Mouse (Mus musculus) CD4-positive, CD25-positive, alpha-beta regulatory T cell, adult 2 months (primary cell): ENCODE measurements around the gene Mrps22.

ENCODE experiments used
- DNase-seq: peaks from one replicate; pipeline ENCODE4 v3.0.0-alpha.2; 2012; ENCODE audit warnings: low read depth, low spot score

Gene Mrps22

DNA sequence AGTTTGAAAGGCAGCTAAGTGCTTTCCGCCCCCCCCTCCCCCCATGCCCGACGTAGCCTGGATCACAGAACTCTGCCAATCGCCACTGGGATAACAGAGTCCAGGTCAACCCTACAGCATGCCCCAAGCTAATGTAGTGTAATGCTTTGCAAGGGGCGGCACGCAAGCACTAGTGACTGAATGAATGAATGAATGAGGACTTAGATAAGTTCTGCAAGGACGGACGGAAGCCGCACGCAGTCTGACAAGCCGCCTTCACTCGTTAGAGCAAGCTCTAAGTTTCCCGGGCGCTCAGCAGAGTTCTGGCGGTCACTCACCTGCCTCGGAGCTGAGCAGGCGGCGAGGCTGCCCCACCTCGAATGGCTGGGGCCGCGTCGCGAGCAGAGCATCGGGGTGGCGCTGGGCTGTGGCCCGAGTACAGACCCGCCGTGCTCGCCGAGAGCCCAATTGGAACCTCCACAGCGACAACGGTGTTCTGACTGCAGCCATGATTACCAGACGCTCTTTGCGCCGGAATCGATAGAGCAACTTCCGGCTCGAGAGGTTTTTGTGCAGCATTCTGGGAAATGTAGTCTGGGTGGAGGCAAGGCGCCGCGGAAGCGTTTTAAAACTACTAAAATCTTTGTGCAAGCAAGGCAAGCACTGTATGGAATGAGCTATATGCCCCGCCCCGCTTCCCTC, at the start of gene Mrps22:
Gene Mrps22, minus strand, starts transcription at position 505 of the 681 bp plus-strand sequence.
- DNase-seq, result peak; percentile 91

GRCm38 (mm10) chr9:98650547-98650946, 49.1 kb upstream of the Mrps22 start:
- DNase-seq, result no peak

DNA sequence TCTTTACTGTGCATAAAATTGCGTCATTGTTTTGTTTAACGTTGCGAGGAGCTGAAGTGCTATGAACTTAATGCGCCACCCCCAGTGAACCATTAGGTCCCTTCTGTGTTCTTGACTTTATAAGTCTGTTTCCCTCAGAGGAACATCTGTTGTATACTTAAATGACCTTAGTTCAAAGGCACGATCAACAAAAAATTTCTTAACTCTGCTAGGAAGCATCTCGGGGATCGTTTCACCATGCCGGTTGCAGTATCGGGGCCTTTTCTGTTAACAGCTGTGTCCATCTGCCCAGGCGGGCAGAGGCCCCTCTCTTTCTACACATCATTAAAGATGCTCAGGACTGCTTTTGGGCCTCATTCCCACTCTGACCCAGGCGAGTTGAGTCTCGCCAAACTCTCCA, 46.0 kb upstream of the Mrps22 start:
- no peak for DNase-seq

- peak; percentile 21 for DNase-seq
Measured at GRCm38 (mm10) chr9:98645750-98646149, 44.3 kb upstream of the Mrps22 start.

DNA sequence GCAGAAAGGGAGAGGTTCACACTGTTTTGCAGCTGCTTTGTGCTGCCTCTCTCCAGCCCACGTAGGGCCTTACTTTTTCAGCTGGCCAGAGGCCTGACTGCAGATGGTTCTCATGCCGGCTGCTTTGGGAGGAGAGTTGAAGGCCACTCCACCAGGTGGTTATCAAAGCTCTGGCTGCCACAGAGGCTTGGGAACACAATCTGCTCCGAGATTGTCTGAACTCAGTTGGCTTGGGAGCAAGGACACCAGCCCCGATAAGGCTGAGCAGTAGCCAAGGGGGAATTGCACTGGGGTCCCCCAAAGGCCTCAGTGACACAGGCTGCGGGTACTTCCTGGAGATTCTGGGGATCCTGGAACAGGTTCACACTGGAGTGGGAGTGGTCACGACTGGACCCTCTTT, 40.7 kb upstream of the Mrps22 start:
- DNase-seq, result no peak

GRCm38 (mm10) chr9:98633287-98634162, 32.1 kb upstream of the Mrps22 start:
- DNase-seq, result no peak

- peak; percentile 42 for DNase-seq
Measured at GRCm38 (mm10) chr9:98628480-98628879, 27.0 kb upstream of the Mrps22 start.

DNA sequence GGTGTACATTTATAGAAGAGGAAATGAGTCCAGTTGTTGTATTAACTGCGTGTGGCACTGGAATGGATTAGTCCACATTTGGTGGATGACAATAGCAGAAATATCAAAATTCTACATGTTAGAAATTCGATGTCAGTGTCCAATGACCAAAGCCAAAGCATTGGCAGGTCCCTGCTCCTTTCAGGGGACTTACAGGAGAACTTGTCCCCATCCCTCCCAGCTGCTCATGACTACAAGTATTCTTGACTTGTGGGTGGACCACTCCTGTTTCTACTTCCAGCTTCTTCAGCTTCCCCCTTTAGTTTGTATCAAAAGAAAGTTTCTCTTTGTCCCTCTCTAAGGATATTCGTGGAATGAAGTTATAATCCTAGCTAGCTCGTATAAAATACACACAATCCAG, 3.4 kb upstream of the Mrps22 start:
- DNase-seq, result no peak

DNA sequence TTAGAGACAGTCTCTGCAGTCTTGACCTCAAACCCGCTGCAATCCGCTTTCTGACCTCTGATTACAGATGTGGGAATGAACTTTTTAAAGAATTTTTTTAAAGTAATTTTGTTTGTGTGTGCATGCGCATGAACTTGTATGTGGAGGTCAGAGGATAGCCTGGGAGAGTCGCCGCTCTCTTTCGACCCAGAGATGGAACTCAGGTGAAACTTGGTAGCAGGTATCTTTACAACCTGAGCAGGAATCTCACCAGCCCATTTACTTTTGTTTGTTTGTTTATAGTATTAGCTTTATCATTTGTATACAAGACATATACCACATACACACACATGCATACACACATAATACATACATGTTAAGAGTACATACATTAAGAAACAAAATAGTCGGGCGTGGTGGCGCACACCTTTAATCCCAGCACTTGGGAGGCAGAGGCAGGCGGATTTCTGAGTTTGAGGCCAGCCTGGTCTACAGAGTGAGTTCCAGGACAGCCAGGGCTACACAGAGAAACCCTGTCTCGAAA, 438 bp upstream of the Mrps22 start:
- DNase-seq, result no peak

DNA sequence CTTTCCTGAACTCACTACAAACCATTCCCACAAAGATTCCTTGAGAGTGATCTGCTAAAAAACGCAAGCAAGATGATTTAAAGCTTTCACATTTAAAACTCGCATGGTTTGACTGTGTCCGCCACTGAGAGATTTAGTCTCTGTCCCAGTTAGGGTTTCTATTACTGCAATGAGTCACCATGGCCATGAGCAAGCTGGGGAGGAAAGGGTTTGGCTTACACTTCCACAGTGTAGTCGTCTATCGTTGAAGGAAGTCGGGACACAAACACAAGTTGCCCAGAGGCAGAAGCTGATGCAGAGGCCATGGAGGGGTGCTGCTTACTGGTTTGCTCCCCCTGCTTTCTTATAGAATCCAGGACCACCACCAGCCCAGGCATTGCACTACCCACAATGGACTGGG, 1.4 kb downstream of the Mrps22 start:
- DNase-seq, result no peak

DNA sequence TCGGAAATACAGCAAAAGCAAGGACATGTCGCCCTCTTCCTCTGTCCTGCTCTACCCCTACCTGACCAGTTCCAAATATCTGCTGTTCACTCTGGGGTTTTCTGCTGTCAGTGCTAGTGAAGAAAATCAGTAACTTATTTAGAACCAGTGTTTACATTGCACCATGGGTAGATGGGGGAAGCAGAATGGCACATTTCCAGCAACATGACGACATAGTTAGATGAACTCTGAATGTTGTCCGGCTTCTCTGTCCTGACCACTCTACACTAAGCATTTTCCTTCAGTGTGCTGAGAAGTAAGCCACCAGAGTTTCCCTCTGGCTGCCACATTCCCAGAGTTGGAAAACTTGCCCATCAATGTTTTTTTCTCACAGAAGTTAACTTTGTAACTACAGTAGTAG, 17.6 kb downstream of the Mrps22 start:
- DNase-seq, result no peak

GRCm38 (mm10) chr9:98563137-98564126, 38.0 kb downstream of the Mrps22 start, which contains the start of gene Copb2:
Copb2 (plus strand) TSS chr9:98563721.
- DNase-seq, result peak; percentile 99

- no peak for DNase-seq
Measured at GRCm38 (mm10) chr9:98544042-98544441, 57.4 kb downstream of the Mrps22 start.
